Mouse (Mus musculus): ENCODE measurements around the gene Ehmt1.

- TF ChIP-seq CEBPB (IDR thresholded peaks at IDR 0.05; ENCODE audit: insufficient read depth, poor library complexity, severe bottlenecking) (no peak), E2F4 (IDR thresholded peaks at IDR 0.05; ENCODE audit: insufficient read depth) (no peak), MAX (IDR thresholded peaks at IDR 0.05; ENCODE audit: low read depth) (no peak), TCF12 (IDR thresholded peaks at IDR 0.05; ENCODE audit: insufficient read depth, poor library complexity, severe bottlenecking) (no peak), POLR2A (IDR thresholded peaks at IDR 0.05; ENCODE audit: insufficient read length, low read depth) (no peak), USF1 (IDR thresholded peaks at IDR 0.05; ENCODE audit: low read depth) (no peak), SRF (IDR thresholded peaks at IDR 0.05; ENCODE audit: control insufficient read depth, insufficient read length, low read depth) (no peak), REST (IDR thresholded peaks at IDR 0.05; ENCODE audit: insufficient read depth, insufficient read length) (no peak)
Measured at GRCm38 (mm10) chr2:24752599-24752998, 166.8 kb downstream of the Ehmt1 start.

Measured in myocyte (in vitro differentiated cells).